Mouse (Mus musculus) monocyte, adult 5-6 weeks (primary cell): ENCODE measurements at regions not wholly inside any gene's neighbourhood (a gene's known extent, or its start where the extent isn't known, plus 50 kb on each side); places are given as distances from the start of the nearest gene placed in this dataset.

ENCODE experiments used
- ATAC-seq: fragments of 153-309, 156-312 bp; replicated peaks from 2 replicates; pipeline ENCODE4 v1.8.0; 2017; ENCODE audit warnings: mild to moderate bottlenecking; ENCODE audit not compliant: low TSS enrichment, insufficient number of reproducible peaks, severe bottlenecking, poor library complexity, low FRiP score

- no peak for ATAC-seq
Observed at GRCm38 (mm10) chr8:117934566-117935094, 132.9 kb upstream of the Mphosph6 start.

- ATAC-seq, result no peak
Observed at GRCm38 (mm10) chr8:117930687-117931086, 128.9 kb upstream of the Mphosph6 start.

- ATAC-seq, result no peak
Observed at GRCm38 (mm10) chr8:117929606-117930005, 127.9 kb upstream of the Mphosph6 start.

- no peak for ATAC-seq
Observed at GRCm38 (mm10) chr8:117923296-117923695, 121.6 kb upstream of the Mphosph6 start.

GRCm38 (mm10) chr8:117903052-117903451 is 101.3 kb upstream of the Mphosph6 start:
- ATAC-seq, result no peak

- ATAC-seq, result no peak
Observed at GRCm38 (mm10) chr8:117899892-117900291, 98.1 kb upstream of the Mphosph6 start.

- no peak for ATAC-seq
Observed at GRCm38 (mm10) chr8:117898015-117898414, 96.3 kb upstream of the Mphosph6 start.

- ATAC-seq, result no peak
Observed at GRCm38 (mm10) chr8:117894861-117895260, 93.1 kb upstream of the Mphosph6 start.

GRCm38 (mm10) chr8:117890211-117890610 is 88.5 kb upstream of the Mphosph6 start:
- no peak for ATAC-seq

GRCm38 (mm10) chr8:117881414-117881973 is 79.8 kb upstream of the Mphosph6 start:
- no peak for ATAC-seq

GRCm38 (mm10) chr8:117880279-117880975 is 78.7 kb upstream of the Mphosph6 start:
- no peak for ATAC-seq

- no peak for ATAC-seq
Observed at GRCm38 (mm10) chr8:117873611-117874010, 71.9 kb upstream of the Mphosph6 start.

- no peak for ATAC-seq
Observed at GRCm38 (mm10) chr8:117867138-117867537, 65.4 kb upstream of the Mphosph6 start.

- no peak for ATAC-seq
Observed at GRCm38 (mm10) chr8:117865014-117865413, 63.3 kb upstream of the Mphosph6 start.

- 0 out of 2 replicates have a peak, but pooled peaks have one; percentile 40 for ATAC-seq
Observed at GRCm38 (mm10) chr8:117863837-117864236, 62.1 kb upstream of the Mphosph6 start.

GRCm38 (mm10) chr8:117862318-117862717 is 60.6 kb upstream of the Mphosph6 start:
- no peak for ATAC-seq

GRCm38 (mm10) chr8:117859734-117860133 is 58.0 kb upstream of the Mphosph6 start:
- no peak for ATAC-seq

- no peak for ATAC-seq
Observed at GRCm38 (mm10) chr8:117859095-117859494, 57.4 kb upstream of the Mphosph6 start.

GRCm38 (mm10) chr8:117856121-117856520 is 54.4 kb upstream of the Mphosph6 start:
- ATAC-seq, result no peak

GRCm38 (mm10) chr8:117854942-117855491 is 53.3 kb upstream of the Mphosph6 start:
- ATAC-seq, result no peak
